Mouse (Mus musculus): Measurements from ENCODE around the gene Atp5s.

DNA sequence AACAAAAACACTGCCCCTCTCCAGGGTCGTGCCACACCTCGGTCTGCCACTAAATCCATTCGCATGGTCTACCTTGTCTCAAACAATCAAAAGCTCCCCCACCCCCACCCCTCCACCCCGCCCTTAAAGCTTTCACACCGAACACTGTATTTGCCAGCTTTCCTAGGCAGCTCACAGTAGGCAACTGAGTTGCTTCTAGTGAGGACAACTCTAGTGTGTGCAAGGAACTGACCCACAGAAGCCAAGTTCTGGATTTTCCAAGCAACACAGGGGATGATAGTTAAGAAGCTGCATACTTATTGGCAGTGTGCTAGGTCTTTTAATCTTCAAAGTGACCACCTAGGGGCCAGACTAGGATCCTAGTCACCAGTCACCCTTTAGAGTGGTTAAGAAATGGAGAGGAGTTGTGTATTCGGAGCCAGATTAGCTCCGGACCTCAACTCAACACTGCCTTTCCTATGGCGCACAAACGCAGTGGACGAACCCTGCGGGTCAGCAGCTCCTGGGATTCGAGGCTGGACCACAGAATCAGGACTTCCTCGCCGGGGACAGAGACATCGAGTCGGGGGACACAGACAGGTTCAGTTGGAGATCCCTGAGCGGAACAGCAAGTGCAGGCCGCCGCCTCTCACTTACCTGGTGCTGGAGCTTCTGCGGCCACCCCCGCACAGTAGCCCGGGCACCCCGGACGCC is 586 bp upstream of the Atp5s start:
- TF ChIP-seq USF1 (IDR thresholded peaks at IDR 0.05; ENCODE audit: low read depth) (no peak), POLR2A (IDR thresholded peaks at IDR 0.05; ENCODE audit: insufficient read length, low read depth) (no peak)
